Mouse (Mus musculus) heart, adult 2 months (tissue): ENCODE data around the gene Ddx56.

Experiments used
- CTCF ChIP-seq: fragments of 200-600 bp; IDR thresholded peaks from 2 replicates; pipeline ENCODE4 v1.8.1; 2022; ENCODE audit warnings: antibody characterized with exemption, mild to moderate bottlenecking, moderate library complexity
- EP300 ChIP-seq: fragments of 200-500 bp; IDR thresholded peaks from 2 replicates; pipeline ENCODE4 v1.6.1; 2011; ENCODE audit warnings: low read depth, low read length, control low read depth; ENCODE audit not compliant: insufficient read depth
- POLR2A ChIP-seq: fragments of 200-500 bp; IDR thresholded peaks from 2 replicates; pipeline ENCODE4 v1.6.1; 2011; ENCODE audit warnings: mild to moderate bottlenecking, low read depth, low read length, control low read depth; ENCODE audit not compliant: insufficient read depth

DNA sequence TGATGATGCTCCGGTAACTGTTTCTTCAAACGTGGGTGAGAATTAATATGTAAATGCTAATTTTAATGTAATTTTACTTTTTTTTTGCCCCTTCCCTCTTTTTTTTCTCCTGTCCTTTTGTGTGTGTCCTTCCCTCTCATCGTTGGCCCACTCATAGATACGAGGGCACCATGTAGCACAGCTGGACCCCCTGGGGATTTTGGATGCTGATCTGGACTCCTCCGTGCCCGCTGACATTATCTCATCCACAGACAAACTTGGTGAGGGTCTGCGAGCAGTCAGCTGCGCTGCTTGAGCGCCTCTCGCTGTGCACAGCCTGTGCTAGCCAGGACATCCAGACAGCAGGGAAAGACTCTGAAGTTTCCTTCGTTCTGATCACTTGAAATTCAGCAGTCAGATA, 49.2 kb upstream of the Ddx56 start:
- TF ChIP-seq EP300 (no peak), CTCF (no peak), POLR2A (no peak)
